Mouse (Mus musculus) left cerebral cortex, postnatal 25 days (tissue): ENCODE measurements around the gene Sqor. TPM values are rescaled to one million over a fixed set of nuclear protein-coding genes. Genes with fewer than 3 reads are reported as not detected.

Experiments used
- DNase-seq, 2 experiments: peaks; one replicate each; pipeline ENCODE4 v3.0.0; 2022; ENCODE audit warnings: low spot score in 2 of 2, mixed read lengths in 1 of 2
- intact Hi-C: fragments of 180-260 bp; cut with DNase I; formaldehyde crosslinking; loops from one replicate; pipeline ENCODE4 v1.15.1; 2025
- total RNA-seq, 2 experiments: library from RNA; stranded (reverse); gene quantifications; 2 replicates each; pipeline ENCODE4 v1.2.3; 2021

Gene Sqor
- total RNA-seq, 2 experiments from 2014 or later, result 4.1 to 5.5 TPM

GRCm38 (mm10) chr2:122781590-122782356 lies 16.7 kb downstream of the Sqor start:
- no peak for DNase-seq
- intact Hi-C loops, result no loop called here

- intact Hi-C loops, result no loop called here
These were observed 18.7 kb downstream of the Sqor start for GRCm38 (mm10) chr2:122783730-122784129.

GRCm38 (mm10) chr2:122784701-122785100 lies 19.7 kb downstream of the Sqor start:
- intact Hi-C loops, result no loop called here
- no peak for DNase-seq

More at GRCm38 (mm10) chr2:122783730-122784129, 18.7 kb downstream of the Sqor start:
- DNase-seq, result no peak

- DNase-seq, result no peak
- intact Hi-C loops, result no loop called here
These were observed 21.1 kb downstream of the Sqor start for GRCm38 (mm10) chr2:122786167-122786566.

- intact Hi-C loops, result no loop called here
- DNase-seq, result no peak
These were observed 24.3 kb downstream of the Sqor start for GRCm38 (mm10) chr2:122789311-122789710.

GRCm38 (mm10) chr2:122789730-122790129 lies 24.7 kb downstream of the Sqor start:
- no peak for DNase-seq
- intact Hi-C loops, result no loop called here

- intact Hi-C loops, result no loop called here
- no peak for DNase-seq
These were observed 39.4 kb downstream of the Sqor start for GRCm38 (mm10) chr2:122804392-122804791.

- intact Hi-C loops, result no loop called here
- no peak for DNase-seq
These were observed 41.0 kb downstream of the Sqor start for GRCm38 (mm10) chr2:122806040-122806439.

- DNase-seq, result no peak
- intact Hi-C loops, result no loop called here
These were observed 44.0 kb downstream of the Sqor start for GRCm38 (mm10) chr2:122809027-122809426.

GRCm38 (mm10) chr2:122816986-122817385 lies 51.9 kb downstream of the Sqor start:
- no peak for DNase-seq
- intact Hi-C loops, result no loop called here

GRCm38 (mm10) chr2:122821246-122821645 lies 56.2 kb downstream of the Sqor start:
- DNase-seq, result no peak
- intact Hi-C loops, result no loop called here

- DNase-seq, result peak; percentile 67 to 72
- intact Hi-C loops, result loop anchor here (5.0 kb wide), 1 partner anchor 1267 kb away; no protein-coding TSS in a partner anchor
These were observed 60.6 kb downstream of the Sqor start for GRCm38 (mm10) chr2:122825406-122826236.

GRCm38 (mm10) chr2:122826302-122826701 lies 61.3 kb downstream of the Sqor start:
- intact Hi-C loops, result loop anchor here (5.0 kb wide), 1 partner anchor 1266 kb away; no protein-coding TSS in a partner anchor
- no peak for DNase-seq

- intact Hi-C loops, result no loop called here
- DNase-seq, result no peak
These were observed 89.6 kb downstream of the Sqor start for GRCm38 (mm10) chr2:122854636-122855035.

GRCm38 (mm10) chr2:122855354-122855753 lies 90.3 kb downstream of the Sqor start:
- DNase-seq, result no peak
- intact Hi-C loops, result no loop called here

Other genes starting within 250 kb of the Sqor start
- 10 to 100 TPM; 53.7 to 55.2 TPM for gene Gatm, start 153.9 kb upstream of the Sqor start, total RNA-seq
- gene AA467197, start 128.3 kb upstream of the Sqor start, total RNA-seq, result not detected
- 10 to 100 TPM; 45.9 to 48.6 TPM for gene Slc30a4, start 62.6 kb upstream of the Sqor start, total RNA-seq
- gene Bloc1s6, start 26.7 kb upstream of the Sqor start, total RNA-seq, result 10 to 100 TPM; 26.1 to 35.3 TPM